Mouse (Mus musculus) layer of hippocampus, postnatal 25 days (tissue): ENCODE data around the gene Ptprt. TPM values are rescaled to one million over a fixed set of nuclear protein-coding genes. Genes with fewer than 3 reads are reported as not detected.

Experiments used
- DNase-seq, 2 experiments: peaks; one replicate each; pipeline ENCODE4 v3.0.0; 2022; ENCODE audit warnings: mixed read lengths in 2 of 2, low spot score in 1 of 2; ENCODE audit errors: extremely low spot score in 1 of 2
- total RNA-seq, 2 experiments: library from RNA; stranded (reverse); gene quantifications; 2 replicates each; pipeline ENCODE4 v1.2.3; 2021

The Ptprt gene
- 10 to 100 TPM; 45.6 to 53.4 TPM for total RNA-seq

DNA sequence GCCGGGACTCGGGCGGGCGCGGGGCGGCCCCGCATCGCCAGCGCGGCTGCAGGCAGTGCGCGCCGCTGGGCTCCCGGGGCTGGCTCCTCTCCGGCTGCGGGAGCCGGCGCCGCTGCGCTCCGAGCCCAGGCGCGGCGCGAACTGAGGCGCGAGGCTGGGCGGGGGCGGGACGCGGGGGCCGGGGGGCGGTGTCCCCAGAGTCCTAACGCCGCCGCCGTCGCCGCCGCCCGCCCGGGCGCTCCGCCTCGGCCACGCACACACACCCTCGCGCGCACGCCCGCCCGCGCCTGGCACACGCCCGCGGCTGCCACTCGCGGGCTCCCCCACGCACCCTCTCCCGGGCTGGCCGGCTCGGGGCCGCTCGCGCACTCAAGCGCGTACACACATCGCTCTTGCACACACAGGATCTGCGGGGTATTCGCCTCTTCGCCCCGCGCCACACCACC, at the start of gene Ptprt:
TSS of gene Ptprt (minus strand) at position 207 of the 446 bp plus-strand sequence.
- peak in 1 of 2 experiments; percentile 31 for DNase-seq

DNA sequence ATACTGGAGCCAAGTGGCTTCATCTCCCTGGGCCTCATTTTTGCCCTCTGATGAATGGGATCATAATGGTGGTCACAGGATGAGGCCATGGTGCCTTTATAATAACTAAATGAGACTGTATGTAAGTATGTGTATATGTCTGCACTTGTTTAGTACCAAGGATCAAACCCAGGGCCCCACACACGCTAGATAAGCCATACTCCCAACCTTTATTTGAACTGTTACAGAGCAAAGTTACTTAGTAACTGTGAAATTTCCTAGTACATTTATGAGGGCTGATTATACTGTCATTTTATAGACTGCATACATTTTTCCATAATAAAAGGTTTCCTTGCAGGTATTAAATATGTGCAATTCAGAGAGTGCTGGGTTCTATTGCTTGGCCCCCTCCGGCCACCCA, 49.5 kb upstream of the Ptprt start:
- DNase-seq, result no peak

DNA sequence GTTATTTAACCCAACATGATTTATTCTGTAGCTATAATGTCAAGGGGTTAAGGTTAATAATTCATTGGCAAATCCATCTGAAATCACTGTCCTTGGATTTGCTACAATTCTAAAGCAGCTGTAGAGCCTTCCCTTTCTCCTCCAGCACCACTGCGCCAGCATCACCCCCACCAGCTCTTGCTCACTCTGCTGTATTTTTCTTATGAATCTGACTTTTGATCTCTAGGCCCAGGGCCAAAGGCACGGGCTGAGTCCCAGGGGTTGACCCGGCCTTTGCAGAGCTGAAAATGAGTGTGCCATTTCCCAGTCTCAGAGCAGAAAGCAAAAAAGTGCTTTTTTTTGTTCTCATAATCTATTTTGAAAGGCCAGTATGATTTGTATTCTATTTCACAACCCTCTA, 38.7 kb upstream of the Ptprt start:
- DNase-seq, result no peak

DNA sequence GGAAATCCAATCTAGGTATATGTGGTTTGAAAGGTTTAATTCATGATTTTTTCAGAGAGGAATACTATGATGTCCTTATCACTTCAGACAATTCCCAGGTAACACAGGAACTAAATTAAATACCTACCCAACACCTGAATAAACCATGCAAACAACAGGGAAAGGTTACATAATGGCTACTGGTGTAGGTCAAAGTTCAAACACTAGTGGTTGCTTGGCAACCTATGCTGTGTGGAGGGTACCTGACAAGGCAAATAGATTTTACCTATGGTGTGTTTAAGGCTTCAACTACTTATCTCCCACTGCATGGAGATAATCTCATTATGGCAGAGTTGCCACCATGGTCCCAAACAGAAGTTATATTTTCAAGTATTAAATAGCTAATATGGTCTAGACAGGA, 38.1 kb upstream of the Ptprt start:
- no peak for DNase-seq

DNA sequence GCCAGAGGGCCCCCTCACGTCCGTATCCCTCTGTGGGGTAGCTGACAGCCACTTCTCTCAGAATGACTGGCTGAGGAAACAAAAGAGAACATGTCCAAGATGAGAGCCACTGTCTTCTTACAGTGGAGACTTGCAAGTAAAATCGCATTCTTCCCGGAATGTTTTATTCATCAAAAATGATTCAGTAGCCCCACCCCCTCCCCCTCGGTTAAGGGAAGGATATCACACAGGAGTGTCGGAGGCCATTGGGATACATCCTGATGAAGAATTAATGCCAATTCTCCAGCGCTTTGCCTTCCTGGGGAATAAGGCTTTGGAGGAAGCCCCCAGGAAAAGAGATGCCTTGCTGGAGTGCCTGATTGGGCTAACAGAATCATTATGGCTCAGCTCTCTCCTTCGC, 37.1 kb upstream of the Ptprt start:
- no peak for DNase-seq

DNA sequence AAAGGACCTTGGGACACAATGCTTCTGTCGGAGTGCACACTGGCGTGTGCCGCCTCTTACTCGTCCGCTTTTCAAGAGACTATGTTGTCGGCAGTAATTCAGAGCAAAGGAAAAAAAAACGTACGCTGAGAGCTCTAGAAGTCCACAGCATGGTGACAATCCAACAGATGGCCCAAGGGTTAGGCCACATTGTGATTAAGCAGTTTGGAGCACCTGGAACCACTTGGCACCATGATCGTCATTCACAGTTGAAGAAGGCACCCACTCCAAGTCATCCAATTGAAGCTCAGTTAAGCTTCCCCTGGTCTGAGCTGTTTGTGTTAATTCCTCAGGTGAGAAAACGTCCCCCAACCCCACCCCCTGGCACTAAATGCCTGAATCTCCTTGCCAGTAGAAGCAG, 36.2 kb upstream of the Ptprt start:
- no peak for DNase-seq

DNA sequence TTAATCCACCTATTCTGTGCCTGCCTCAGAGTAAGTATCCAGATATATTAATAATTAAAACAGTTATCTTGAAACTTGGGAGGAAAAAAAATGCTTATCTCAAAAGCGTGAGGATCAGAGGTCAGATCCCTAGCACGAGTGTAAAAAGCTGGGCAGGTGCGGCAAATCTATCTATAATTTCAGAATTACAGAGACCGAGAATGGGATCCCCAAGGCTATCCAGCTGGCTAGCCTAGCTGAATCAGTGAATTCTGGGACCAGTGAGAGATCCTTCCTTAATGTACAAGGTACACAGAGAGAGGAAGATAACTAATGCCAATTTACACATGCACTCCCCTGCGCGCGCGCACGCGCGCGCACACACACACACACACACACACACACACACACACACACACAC, 31.2 kb upstream of the Ptprt start:
- no peak for DNase-seq

DNA sequence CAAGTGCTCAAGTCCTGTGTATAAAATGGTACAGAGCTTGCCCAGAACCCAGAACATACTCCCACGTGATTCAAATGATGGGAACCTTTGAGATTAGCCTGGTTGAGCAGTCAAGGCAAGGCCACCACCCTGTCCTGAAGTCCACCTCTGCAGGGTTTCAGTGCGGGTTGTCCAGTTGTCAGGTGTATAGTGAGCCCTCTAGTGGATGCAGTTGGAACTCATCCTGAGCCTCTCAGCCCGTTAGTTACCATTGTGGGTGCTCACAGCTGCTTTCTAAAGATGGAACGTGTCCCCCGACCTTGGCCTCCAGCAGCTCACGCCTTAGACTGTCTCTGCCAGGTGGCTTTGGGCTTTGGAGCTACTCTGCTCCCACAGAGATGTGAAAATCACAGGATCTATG, 21.7 kb upstream of the Ptprt start:
- DNase-seq, result peak; percentile 23 to 70

DNA sequence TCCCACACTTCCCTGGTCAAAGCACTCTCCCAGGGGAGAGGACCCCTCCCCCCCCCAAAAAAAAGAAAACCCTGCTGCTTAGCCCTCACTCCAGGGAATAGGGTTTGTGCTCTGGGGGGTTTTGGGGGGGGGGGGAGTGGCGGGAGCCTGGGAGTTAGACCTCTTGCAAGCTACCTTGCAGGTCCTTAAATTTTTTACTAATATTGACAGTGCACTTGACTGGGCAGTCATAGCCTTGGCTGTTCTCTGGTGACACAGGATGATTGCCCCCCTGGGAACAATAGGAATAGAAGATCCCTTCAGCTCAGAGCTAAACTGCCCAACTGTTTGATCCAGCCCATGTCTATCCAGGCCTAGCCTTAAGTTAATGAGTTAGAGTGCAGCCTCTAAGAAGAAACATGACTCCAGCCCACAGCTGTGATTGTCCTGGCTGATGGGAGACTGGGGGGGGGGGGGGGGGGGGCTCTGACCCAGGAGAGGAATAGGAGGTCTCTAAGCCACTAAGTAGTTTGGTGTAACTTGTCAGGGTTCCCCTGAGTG, 1.6 kb upstream of the Ptprt start:
- DNase-seq, result no peak

DNA sequence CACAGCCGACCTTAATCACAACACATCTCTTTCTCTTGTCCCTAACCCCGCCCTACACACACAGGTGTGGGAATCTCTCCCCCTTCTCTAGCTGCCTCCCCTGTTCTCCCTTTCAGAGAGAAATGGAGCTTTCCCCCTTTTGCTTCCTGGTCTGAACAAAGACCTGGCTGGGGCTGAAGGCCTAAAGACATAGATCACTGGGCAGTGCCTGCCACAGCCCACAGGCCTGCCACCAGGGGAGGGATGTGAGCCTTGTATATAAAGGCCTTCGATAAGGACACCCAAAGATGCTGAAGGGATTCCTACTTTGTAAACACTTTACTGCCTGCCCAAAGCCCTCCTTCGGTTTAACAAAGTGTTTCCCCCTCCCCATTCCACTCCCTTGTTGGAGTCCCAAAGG, 786 bp upstream of the Ptprt start:
- DNase-seq, result no peak

DNA sequence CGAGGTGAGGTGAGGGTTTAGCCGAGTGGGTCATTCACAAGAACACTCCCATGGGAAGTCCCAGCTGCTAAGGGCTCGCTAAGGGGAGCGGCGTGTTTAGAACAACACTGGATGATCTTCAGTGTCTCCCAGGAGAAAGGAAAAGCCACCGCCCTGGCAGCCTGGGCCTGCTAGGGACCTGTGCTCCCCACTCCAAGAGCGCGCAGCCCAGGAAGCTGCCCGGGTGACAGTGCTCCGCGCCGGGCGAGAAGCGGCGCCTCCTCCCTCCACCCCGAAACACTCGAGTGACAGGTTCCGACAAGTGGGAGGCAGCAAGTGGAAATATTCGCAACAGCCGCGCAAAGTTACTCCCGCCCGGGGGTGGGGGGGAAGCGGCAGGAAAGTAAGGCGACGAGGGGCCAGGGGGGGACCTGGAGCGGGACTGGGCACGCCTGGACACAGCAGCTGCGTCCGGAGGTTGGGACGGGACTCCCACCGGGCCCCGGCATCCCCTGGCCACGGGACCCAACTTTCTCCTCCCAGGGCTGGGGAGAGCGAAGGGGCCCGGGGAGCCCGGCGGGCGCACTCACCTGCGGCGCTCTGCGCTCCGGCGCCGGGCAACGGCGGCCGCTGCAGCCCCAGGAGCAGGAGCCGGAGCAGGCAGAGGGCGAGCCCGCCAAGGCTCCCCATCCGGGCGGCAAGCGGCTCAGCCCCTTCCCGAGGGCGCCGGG, 561 bp downstream of the Ptprt start:
- peak in 1 of 2 experiments; percentile 29 for DNase-seq

DNA sequence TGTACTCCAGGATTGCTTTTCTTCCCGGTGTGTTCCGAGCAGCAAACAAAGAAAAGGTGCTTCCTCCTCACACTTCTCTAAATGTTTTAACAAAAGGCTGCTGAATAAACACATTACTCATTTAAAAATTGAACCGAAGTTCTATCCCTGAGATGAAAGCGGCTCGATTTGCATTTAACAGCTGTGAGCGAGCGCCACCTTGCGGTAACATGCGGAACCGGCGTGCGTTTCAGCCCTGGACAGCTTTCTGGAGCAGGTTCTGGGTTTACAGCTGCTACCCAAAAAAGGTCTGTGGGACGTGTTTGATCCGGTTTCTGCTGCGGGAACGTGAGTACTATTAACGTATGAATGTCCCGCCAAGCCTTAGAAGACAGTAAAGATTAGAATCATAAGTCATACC, 1.9 kb downstream of the Ptprt start:
- DNase-seq, result peak; percentile 95 to 99

DNA sequence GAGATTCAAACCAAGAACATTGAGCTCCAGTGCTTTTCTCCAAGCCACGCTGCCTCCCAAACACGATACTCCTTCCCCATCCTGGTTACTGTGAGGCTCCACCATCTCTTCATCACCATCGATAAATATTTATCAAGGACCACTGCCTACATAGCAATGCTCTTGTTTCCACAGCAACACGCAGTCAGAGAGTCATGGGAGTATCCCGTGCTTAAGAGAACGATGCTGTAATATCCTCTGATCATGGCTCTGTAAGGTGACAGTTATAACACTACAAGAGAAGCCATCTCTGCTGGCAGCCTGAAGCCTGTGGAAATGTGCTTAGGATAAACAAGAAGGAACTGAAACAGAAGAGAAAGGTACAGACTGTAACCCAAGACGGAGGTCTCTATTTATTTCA, 3.4 kb downstream of the Ptprt start:
- DNase-seq, result no peak

DNA sequence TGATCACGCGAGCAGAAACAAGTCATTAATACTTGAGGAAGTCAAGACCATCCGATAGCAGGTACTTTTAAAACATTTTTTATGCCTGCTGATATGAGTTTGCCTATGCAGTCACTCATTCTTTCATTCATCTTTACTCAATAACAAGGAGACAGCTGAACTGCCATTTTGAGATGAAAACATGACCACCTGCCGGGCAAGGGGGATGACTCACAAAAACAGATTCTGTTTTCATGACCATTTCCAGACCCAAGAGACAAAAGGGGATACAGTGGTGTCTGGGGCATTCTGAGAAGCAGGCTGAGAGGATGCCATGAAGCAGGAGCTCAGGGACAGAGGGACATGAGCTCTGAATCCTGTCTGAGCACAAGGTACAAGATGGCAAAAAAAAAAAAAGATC, 6.5 kb downstream of the Ptprt start:
- no peak for DNase-seq

DNA sequence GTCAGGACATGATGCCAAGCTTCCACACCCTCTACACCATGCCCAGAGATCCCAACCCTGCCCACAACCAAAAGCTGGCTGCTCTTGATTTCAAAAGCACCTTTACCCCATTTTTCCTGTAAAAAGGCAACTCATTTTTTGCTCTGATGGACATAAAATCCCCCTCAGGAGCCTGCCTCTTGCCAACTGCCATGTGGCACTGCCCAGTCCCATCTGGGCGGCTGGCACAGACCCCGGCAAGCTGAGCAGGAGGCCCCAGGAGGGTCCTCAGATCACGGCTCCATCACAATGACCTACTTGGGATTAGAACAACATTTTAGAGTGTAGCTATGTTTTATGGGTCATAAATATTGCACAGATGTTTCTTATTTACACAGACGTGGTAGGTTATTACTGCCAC, 22.3 kb downstream of the Ptprt start:
- DNase-seq, result no peak

DNA sequence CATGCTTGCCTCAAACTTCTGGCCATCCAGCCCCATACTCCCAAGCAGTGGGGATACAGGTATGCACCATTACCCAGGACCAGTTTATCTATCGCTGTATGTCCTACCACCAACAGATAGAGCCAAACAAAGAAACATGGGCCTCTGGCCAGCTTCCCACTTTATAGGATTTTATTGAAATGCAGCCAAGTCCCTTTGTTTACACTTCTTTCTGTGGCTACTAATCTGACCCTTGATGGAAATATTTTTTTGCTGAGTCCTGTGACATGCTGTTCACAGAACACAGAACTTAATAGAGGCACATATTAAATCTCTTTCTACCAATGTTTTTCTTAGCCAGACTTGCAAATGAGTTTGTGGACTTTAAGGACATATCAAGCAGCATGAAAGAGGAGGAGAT, 23.4 kb downstream of the Ptprt start:
- no peak for DNase-seq

DNA sequence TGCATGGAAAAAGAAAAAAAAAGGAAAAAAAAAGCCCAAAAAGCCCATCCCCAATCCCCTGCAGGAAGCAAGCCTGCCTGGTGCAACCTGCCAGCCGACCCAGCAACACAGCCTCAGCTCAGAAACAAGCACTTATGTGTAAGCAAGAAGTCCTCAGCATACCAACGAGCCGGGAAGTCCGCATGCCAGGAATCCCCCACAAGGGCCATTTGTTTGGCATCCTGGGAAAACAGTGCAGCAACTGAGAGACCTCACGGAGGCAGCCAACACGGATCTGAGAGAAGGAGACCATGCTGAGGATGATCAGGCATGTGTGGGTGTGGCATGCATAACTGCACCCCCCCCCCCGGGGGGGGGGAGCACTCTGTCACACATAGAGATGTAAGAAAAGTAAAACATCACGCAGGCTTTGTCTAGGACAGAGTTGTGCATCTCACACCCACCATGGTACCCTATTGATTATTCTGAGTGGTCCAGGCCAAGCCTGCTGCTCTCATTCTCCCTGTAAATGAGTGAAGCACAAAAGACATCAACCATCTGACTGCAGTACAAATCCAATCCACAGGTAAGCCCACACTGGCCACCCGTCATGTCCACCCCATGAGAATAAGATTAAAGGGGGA, 24.4 kb downstream of the Ptprt start:
- DNase-seq, result peak in 1 of 2 experiments; percentile 25

DNA sequence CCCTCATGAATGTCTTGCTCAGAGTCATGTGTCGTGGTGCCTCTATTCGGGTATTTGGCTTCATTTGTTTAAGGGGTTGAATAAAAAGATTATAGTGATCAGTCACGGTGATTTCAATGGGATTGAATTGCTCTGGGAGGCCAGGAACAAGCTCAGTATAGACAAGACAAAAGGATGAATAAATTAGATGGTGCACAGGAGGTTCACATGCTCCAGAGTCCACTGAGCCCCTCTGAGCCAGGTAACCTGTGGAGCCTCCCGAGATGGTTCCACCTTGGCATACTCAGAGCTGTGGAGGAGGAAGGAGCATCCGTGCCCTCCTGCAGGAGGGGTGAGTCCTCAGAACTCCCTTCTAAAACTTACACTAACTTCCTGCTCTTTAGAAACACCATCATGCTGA, 26.0 kb downstream of the Ptprt start:
- no peak for DNase-seq

DNA sequence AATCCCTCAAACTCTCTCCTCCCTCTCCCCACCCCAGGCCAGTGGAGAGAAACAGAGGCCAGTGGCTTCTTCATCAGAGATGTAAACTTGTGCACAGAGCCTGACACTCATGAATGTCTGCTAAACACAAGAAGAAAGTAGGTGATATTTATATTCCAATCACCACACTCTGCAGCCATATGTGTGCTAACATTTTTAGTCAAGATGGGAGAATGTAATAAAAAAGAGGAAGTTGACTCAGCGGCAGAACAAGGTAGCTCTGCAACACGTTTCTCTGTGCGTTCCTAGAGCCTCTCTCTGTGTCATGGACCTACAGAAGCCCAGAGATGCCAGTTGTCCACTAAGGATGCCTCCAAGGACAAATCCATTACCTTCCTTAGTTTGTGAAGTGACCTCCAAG, 34.9 kb downstream of the Ptprt start:
- no peak for DNase-seq

DNA sequence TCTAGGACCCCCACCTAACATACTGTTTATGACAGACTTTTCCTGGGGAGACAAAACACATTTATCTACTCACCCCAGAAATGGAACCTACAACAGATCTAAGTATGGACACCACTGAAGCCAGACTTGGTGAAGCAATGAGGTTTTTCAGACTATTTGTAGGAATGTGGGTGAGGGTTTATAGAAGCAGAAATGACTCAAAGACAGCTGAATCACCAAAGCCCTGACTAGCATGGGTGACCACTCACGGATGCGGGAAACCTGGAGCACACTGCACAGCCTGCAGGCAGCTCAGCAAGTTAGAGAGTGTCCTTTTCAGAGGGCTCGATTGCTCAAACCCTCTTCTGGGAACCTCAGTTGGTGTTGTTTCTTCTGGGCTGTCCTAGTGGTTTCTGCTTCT, 36.2 kb downstream of the Ptprt start:
- no peak for DNase-seq

DNA sequence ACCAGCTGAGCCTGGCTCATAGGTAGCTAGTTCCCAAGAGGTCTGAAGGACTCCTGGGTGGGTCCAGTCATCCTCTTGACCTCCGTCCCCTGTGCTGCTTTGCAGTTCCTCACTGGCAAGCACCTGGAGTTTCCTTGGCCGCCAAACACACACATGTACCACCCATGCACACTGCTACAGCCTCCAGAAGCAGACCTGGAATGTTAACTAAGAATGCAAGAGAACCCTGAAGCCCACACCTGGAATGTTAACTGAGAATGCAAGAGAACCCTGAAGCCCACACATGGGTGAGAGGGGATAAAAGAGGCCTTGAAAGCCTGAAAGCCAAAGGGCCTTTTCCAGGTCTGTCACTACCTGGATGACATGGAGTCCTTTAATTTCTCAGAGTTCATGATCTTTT, 46.7 kb downstream of the Ptprt start:
- DNase-seq, result no peak

DNA sequence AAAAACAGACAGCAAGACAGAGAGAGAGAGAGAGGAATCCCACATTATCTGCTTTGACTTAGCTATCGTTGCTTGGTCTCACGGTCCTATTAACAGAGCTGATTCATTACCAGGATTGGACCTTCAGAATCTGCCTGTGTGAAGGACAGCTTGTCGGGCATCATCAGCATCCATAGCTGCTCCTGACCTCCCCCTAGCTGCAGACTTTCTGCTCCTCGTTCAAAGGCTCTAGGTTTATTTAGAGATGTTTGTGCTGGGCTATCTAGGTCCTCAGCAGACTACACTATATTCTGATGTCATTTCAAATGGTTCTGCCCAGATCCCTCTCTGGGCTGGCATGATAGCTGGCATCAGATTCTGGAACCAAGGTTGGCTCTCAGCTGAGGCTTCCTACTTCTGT, 47.5 kb downstream of the Ptprt start:
- DNase-seq, result no peak
